ENCODE assay signal across 8 mouse cellular contexts in the genomic region with DNA sequence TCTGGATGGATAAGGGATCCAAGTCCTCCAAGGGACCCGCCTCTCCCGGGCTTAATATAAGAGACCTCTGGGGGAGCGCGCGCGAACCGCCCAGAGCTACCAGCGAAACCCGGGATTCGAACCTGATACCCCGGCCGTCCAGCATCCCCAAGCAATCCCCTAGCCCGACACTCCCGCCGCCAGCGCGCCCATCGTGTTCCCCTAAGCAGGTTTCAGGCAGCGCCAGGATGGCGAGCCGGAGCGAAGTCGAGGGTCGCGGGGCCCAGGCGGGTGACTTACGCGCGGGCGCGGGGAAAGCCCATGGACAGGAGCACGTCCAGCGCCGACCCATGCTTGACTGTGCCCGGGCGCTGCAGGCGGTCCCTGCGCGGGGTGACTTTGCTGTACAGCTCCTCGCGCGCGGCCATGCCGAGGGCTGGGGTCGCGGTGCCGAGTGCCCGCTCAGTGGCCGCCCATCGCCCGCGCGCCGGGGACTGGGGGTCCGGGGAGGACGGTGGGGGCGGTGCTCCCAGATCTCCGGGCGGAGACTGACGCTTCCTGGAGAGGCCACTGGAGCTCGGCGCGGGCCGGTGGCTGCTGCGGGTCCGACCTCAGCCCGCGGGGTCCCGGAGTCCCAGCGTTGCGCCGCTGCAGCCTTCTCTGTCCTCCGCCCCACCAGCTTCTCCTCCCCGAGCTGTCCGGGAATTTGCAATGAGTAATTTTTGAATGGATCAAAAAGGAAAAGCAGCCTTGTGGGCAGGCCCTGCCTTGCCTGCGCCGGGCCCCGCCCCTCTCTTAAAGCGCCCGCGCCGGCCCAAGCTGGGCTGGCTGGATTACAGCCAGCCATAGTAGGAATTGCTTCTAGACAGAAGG. TPM values are rescaled to one million over a fixed set of nuclear protein-coding genes. Genes with fewer than 3 reads are reported as not detected.
A peak's percentile ranks its signal among the peaks of the same experiment; 100 is the strongest.
DNase-seq lines count a peak whose midpoint lies in the region; ATAC-seq and TF ChIP-seq lines count a peak whose summit lies in the region.

No protein-coding gene starts in this region.

- peak overlapping the region; percentile 55 for H3K9ac ChIP-seq in lung, postnatal 0 days (replicated peaks; ENCODE audit: low read depth)

- TF ChIP-seq EP300 in lung, postnatal 0 days (IDR thresholded peaks at IDR 0.05): no peak

- DNase-seq in MN1 (ENCODE audit: low spot score): peak; percentile 82
- peak; percentile 94 for DNase-seq in cerebellum, adult 9-11 months
- DNase-seq in hindbrain, embryonic 10.5 days (ENCODE audit: low spot score): peak; percentile 79
- DNase-seq in layer of hippocampus, postnatal 10 days (ENCODE audit: low spot score in 2 of 2): peak; percentile 69 to 77
- peak; percentile 88 for DNase-seq in lung, postnatal 0 days (ENCODE audit: low spot score)
- DNase-seq in ovary, postnatal 36 days (ENCODE audit: low spot score): peak; percentile 79
- DNase-seq in thymus, postnatal 14 days: peak; percentile 51

- peak overlapping the region; percentile 89 for H3K27ac ChIP-seq in hindbrain, embryonic 10.5 days
- H3K27ac ChIP-seq in lung, postnatal 0 days (ENCODE audit: low read length): peak overlapping the region; percentile 43; the same call in 1 of the 2 replicates

- 0 out of 2 replicates have a peak, but pooled peaks cover 3% of the 10 kb centered on the region for H3K9me3 ChIP-seq in hindbrain, embryonic 10.5 days
- no peaks in the 10 kb centered on the region for H3K9me3 ChIP-seq in lung, postnatal 0 days (ENCODE audit: low read length)

- H3K4me3 ChIP-seq in hindbrain, embryonic 10.5 days: peak overlapping the region; percentile 81
- peak overlapping the region; percentile 80 for H3K4me3 ChIP-seq in lung, postnatal 0 days (ENCODE audit: low read depth, low read length)

- peaks cover 45% of the 10 kb centered on the region for H3K4me1 ChIP-seq in hindbrain, embryonic 10.5 days (replicated peaks)
- peaks cover 4% of the 10 kb centered on the region; the same call in 1 of the 2 replicates for H3K4me1 ChIP-seq in lung, postnatal 0 days (ENCODE audit: insufficient read depth, low read depth, low read length)

- peak; percentile 76 for ATAC-seq in frontal cortex, adult (ENCODE audit: low TSS enrichment)
- ATAC-seq in lung, postnatal 0 days: peak; percentile 83

- no peak for TF ChIP-seq CTCF in lung, postnatal 0 days (IDR thresholded peaks at IDR 0.05)

- H3K4me2 ChIP-seq in lung, postnatal 0 days (replicated peaks; ENCODE audit: low read depth, low read length): peak overlapping the region; percentile 95

- no peaks in the 10 kb centered on the region for H3K36me3 ChIP-seq in hindbrain, embryonic 10.5 days
- no peaks in the 10 kb centered on the region for H3K36me3 ChIP-seq in lung, postnatal 0 days (ENCODE audit: insufficient read depth, low read length)

- WGBS in hindbrain, embryonic 10.5 days: under 1% methylated on average over 82 of the region's 82 CpGs
- 0% methylated on average over 72 of the region's 82 CpGs for WGBS in lung, postnatal 0 days

- H3K27me3 ChIP-seq in hindbrain, embryonic 10.5 days (ENCODE audit: insufficient read depth, poor library complexity, severe bottlenecking): peaks cover 52% of the 10 kb centered on the region
- H3K27me3 ChIP-seq in lung, postnatal 0 days (replicated peaks; ENCODE audit: insufficient read depth, low read length): no peaks in the 10 kb centered on the region

RNA-seq across cellular contexts. Expression of a gene that starts 4.3 kb away (rescaled TPM):
- 7.3 and 8.5 TPM in 2 replicates for polyA plus RNA-seq in hindbrain, embryonic 10.5 days (2016; fragmentation: Nextera tagmentation; extraction: Ambion mirVana)
- 10 to 100 TPM; 30.7 to 32.6 TPM for total RNA-seq in layer of hippocampus, postnatal 10 days (2021)
- 4.1 and 4.8 TPM in 2 replicates for polyA plus RNA-seq in lung, postnatal 0 days (2015; fragmentation: Nextera tagmentation; extraction: Ambion mirVana)

Comparison
In these comparisons a context has a peak if more than half of its experiments do, and no peak if none do; other contexts are left out.
1. Peak in every context shown above with its lines: DNase-seq, ATAC-seq, H3K4me3 ChIP-seq and H3K27ac ChIP-seq.